Mouse (Mus musculus) liver, adult 2 months (tissue): Measurements from ENCODE around the gene Gabbr2. TPM values are rescaled to one million over a fixed set of nuclear protein-coding genes. Genes with fewer than 3 reads are reported as not detected.

ENCODE experiments used
- DNase-seq: peaks from one replicate; pipeline ENCODE4 v3.0.0-alpha.2; 2011; ENCODE audit warnings: low read depth, low spot score; ENCODE audit errors: extremely low read depth
- H3K27ac ChIP-seq: fragments of 200-500 bp; replicated peaks from 2 replicates; pipeline ENCODE4 v1.5.1; 2012; ENCODE audit warnings: low read depth, mild to moderate bottlenecking, control low read depth, inconsistent platforms, low read length; ENCODE audit not compliant: insufficient read depth
- H3K27me3 ChIP-seq: fragments of 200-500 bp; 2 replicates; pipeline ENCODE4 v1.6.1; 2012; ENCODE audit warnings: mild to moderate bottlenecking, moderate library complexity, low read length, inconsistent platforms; ENCODE audit not compliant: control insufficient read depth, insufficient read depth
- H3K36me3 ChIP-seq: fragments of 200-500 bp; 2 replicates; pipeline ENCODE4 v1.6.1; 2012; ENCODE audit warnings: low read length, inconsistent platforms; ENCODE audit not compliant: control insufficient read depth, insufficient read depth
- H3K4me1 ChIP-seq: fragments of 200-500 bp; 2 replicates; pipeline ENCODE4 v1.6.1; 2011; ENCODE audit warnings: low read length; ENCODE audit not compliant: control insufficient read depth, insufficient read depth
- H3K4me3 ChIP-seq: fragments of 200-500 bp; 2 replicates; pipeline ENCODE4 v1.5.1; 2011; ENCODE audit warnings: low read depth, mild to moderate bottlenecking, control low read depth, low read length, moderate library complexity; ENCODE audit not compliant: insufficient read depth
- H3K79me2 ChIP-seq: fragments of 200-500 bp; 2 replicates; pipeline ENCODE4 v1.6.1; 2012; ENCODE audit warnings: inconsistent platforms, mild to moderate bottlenecking, low read length, moderate library complexity; ENCODE audit not compliant: control insufficient read depth, insufficient read depth
- H3K9ac ChIP-seq: fragments of 200-500 bp; 2 replicates; pipeline ENCODE4 v1.6.1; 2012; ENCODE audit warnings: low read depth, mild to moderate bottlenecking, control low read depth, inconsistent platforms, low read length
- CTCF ChIP-seq: fragments of 200-500 bp; IDR thresholded peaks from 2 replicates; pipeline ENCODE4 v1.5.1; 2011; ENCODE audit warnings: low read depth, low read length, control low read depth
- POLR2A ChIP-seq: fragments of 200-500 bp; IDR thresholded peaks from 2 replicates; pipeline ENCODE4 v1.6.1; 2011; ENCODE audit warnings: low read length, control low read depth; ENCODE audit not compliant: insufficient read depth; ENCODE audit errors: extremely low read depth
- WGBS: fragments of 180-500 bp; shearing (Covaris S2); methylation state at CpG from one replicate; pipeline ENCODE4 v1.1.7; 2018; 5-methylcytosine and 5-hydroxymethylcytosine counted together
- polyA plus RNA-seq: library from polyadenylated mRNA; depleted of rRNA; stranded (reverse); fragments of >200 nt; gene quantifications from 2 replicates; pipeline ENCODE4 v1.2.3, GENCODE M21; 2012
- total RNA-seq: library from RNA; depleted of rRNA; stranded (reverse); fragments of >200 nt; gene quantifications from 2 replicates; pipeline ENCODE4 v1.2.3, GENCODE M21; 2014

The Gabbr2 gene
- total and polyA plus RNA-seq, 2 experiments, result 7.7 to 15.0 TPM

DNA sequence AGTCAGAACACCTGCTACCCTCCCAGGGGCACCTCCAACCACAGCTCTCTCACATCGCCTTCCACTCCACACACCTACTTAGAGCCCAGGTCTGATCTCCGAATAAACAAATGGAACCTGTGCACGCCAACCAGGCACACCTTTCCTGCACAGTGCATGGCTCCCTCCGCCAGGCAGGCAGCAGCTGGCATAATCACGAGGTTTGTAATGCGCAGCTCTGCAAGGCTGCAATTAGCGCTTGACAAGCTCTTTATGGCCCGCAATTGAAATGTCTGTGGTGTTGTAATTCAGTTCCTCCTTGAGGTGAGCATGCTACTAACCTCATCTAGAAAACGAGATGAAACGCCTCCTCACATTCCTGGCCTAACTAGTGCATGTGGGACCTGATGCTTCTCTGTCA, 23.7 kb downstream of the Gabbr2 start:
- Histone ChIP-seq H3K27ac (no peak overlapping the region), H3K4me1 (no peaks in the 10 kb centered on the region), H3K27me3 (no peaks in the 10 kb centered on the region), H3K79me2 (peaks cover 7% of the 10 kb centered on the region; the same call in 1 of the 2 replicates), H3K9ac (no peak overlapping the region), H3K4me3 (no peak overlapping the region), H3K36me3 (no peaks in the 10 kb centered on the region)
- no peak for TF ChIP-seq CTCF
- DNase-seq, result no peak
- WGBS, result 92% methylated on average over 10 of the region's 10 CpGs

DNA sequence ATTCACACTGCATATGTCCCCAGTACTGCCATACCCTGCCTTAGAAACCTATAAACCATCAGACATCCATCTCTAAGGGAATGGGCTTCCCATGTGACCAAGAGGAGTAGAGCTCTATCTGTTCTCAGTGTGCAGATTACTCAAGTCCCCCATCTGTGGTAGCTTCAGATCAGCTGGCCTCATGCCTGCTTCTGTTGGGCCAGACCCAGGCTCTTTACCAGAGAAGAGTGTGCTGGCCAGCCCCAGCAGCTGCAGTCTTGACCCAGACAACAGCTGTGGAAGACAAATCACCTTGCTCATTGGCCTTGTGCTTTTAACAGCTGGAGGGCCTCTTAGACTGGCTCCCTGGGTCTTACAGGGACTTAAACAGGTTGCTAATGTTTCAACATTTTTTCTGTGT, 25.1 kb downstream of the Gabbr2 start:
- no peak for TF ChIP-seq POLR2A
- no peak for TF ChIP-seq CTCF
- Histone ChIP-seq H3K27ac (no peak overlapping the region), H3K9ac (no peak overlapping the region), H3K27me3 (no peaks in the 10 kb centered on the region), H3K4me3 (no peak overlapping the region), H3K79me2 (peaks cover 5% of the 10 kb centered on the region; the same call in 1 of the 2 replicates), H3K36me3 (no peaks in the 10 kb centered on the region), H3K4me1 (no peaks in the 10 kb centered on the region)
- no peak for DNase-seq

DNA sequence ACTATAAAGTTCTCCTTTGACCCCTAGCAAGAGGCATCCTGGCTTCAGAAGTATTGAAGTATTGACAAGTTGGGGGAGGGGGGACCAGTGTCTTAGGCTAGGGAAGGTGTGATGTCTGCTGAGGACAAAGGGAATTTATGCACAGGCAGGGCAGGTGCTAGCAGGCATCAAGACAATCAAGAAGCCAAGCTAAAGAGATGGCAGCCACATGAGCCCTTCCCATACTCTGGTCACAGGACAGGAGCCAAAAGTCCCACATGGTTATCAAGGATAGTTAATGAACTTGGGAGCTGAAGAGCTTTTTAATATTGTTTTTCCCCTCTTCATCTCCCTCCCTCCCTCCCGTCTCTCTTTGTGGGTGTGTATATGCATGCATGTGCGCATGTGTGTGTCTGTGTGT, 30.3 kb downstream of the Gabbr2 start:
- DNase-seq, result no peak
- peaks cover 11% of the 10 kb centered on the region; the same call in 1 of the 2 replicates for H3K79me2 ChIP-seq
- H3K4me3 ChIP-seq, result no peak overlapping the region
- WGBS, result 89% methylated on average over 2 of the region's 2 CpGs
- no peaks in the 10 kb centered on the region for H3K36me3 ChIP-seq
- peaks cover 13% of the 10 kb centered on the region for H3K4me1 ChIP-seq
- H3K27ac ChIP-seq, result no peak overlapping the region
- TF ChIP-seq POLR2A (no peak), CTCF (no peak)
- H3K27me3 ChIP-seq, result no peaks in the 10 kb centered on the region
- H3K9ac ChIP-seq, result no peak overlapping the region

DNA sequence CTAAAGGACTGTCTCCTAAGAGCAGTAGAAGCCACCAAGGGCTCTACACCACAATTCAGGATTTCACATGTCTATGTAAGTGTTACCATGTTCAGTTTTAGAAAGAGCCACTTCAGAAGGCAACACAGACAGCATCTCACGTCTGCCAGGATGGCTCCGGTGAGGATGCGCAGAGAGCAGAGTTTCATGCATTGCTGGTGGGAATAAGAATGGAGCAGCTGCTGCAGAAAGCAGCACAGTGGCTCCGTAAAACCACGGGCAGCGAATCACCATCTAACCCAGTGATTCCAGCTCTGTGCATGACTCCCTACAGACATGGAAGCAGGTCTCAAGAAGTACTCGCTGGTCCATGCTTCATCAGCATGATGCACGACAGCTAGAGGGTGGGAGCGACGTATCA, 31.5 kb downstream of the Gabbr2 start:
- peak overlapping the region; percentile 72 for H3K27ac ChIP-seq
- WGBS, result 86% methylated on average over 10 of the region's 10 CpGs
- no peaks in the 10 kb centered on the region for H3K36me3 ChIP-seq
- no peak overlapping the region for H3K4me3 ChIP-seq
- no peak for DNase-seq
- peak overlapping the region; percentile 19; the same call in 1 of the 2 replicates for H3K9ac ChIP-seq
- no peaks in the 10 kb centered on the region for H3K27me3 ChIP-seq
- H3K79me2 ChIP-seq, result peaks cover 6% of the 10 kb centered on the region; the same call in 1 of the 2 replicates
- peaks cover 18% of the 10 kb centered on the region for H3K4me1 ChIP-seq
- no peak for TF ChIP-seq CTCF
- no peak for TF ChIP-seq POLR2A

GRCm38 (mm10) chr4:46959776-46960175, 31.9 kb downstream of the Gabbr2 start:
- Histone ChIP-seq H3K4me1 (peaks cover 18% of the 10 kb centered on the region), H3K4me3 (no peak overlapping the region), H3K36me3 (no peaks in the 10 kb centered on the region), H3K27ac (peak overlapping the region; percentile 85), H3K27me3 (no peaks in the 10 kb centered on the region), H3K79me2 (peaks cover 6% of the 10 kb centered on the region; the same call in 1 of the 2 replicates), H3K9ac (peak overlapping the region; percentile 19)
- WGBS, result 24% methylated on average over 6 of the region's 6 CpGs
- TF ChIP-seq POLR2A (no peak), CTCF (no peak)
- peak; percentile 99 for DNase-seq

DNA sequence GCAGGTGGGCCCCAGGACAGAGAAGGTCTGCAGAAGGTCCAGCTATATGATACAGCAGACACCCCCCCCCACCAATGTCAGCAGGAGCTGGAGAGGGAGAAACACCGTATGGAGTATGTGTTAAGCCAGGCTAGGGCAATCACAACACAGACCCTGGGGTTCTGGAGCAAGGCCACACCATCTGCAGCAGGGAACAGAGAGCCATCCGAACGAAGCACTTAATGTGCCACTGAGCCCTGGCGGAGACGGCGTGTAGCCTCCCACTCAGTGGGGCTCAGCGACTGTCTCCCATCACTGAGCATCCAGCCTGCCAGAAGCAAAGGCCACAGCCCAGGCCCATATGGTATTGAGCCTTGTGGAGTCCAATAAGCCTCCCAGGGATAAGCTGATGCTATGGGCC, 33.7 kb downstream of the Gabbr2 start:
- TF ChIP-seq CTCF, result no peak
- no peak for TF ChIP-seq POLR2A
- H3K4me3 ChIP-seq, result no peak overlapping the region
- no peaks in the 10 kb centered on the region for H3K36me3 ChIP-seq
- H3K9ac ChIP-seq, result no peak overlapping the region
- no peak for DNase-seq
- WGBS, result 93% methylated on average over 7 of the region's 7 CpGs
- peaks cover 27% of the 10 kb centered on the region for H3K4me1 ChIP-seq
- H3K27ac ChIP-seq, result no peak overlapping the region
- H3K79me2 ChIP-seq, result peaks cover 10% of the 10 kb centered on the region; the same call in 1 of the 2 replicates
- H3K27me3 ChIP-seq, result no peaks in the 10 kb centered on the region
